In genomic region chr9:67102578-67102977, GRCm38 (mm10) we compare ENCODE assay signal across 14 mouse cellular contexts. TPM values are rescaled to one million over a fixed set of nuclear protein-coding genes. Genes with fewer than 3 reads are reported as not detected.
DNase-seq lines count a peak whose midpoint lies in the region; ATAC-seq lines count a peak whose summit lies in the region.
"Had no signal": no experiment of that assay in that cellular context is flagged by ENCODE, and none has a peak within 500 bp of the region (broad histone marks: within the 10 kb centered on the region; RNA-seq: fewer than 3 reads in every experiment).

No protein-coding gene starts in this region.

- no peaks in the 10 kb centered on the region for H3K27me3 ChIP-seq in hindbrain, embryonic 12.5 days
- H3K27me3 ChIP-seq in hindbrain, embryonic 10.5 days (ENCODE audit: insufficient read depth, poor library complexity, severe bottlenecking): no peaks in the 10 kb centered on the region
- no peaks in the 10 kb centered on the region for H3K27me3 ChIP-seq in neural tube, embryonic 13.5 days
- H3K27me3 ChIP-seq: forebrain, embryonic 12.5 days; liver, embryonic 15.5 days had no signal

- no peaks in the 10 kb centered on the region for H3K36me3 ChIP-seq in hindbrain, embryonic 12.5 days
- H3K36me3 ChIP-seq in hindbrain, embryonic 10.5 days: no peaks in the 10 kb centered on the region
- H3K36me3 ChIP-seq in neural tube, embryonic 13.5 days: no peaks in the 10 kb centered on the region
- H3K36me3 ChIP-seq: forebrain, embryonic 12.5 days; G1E; liver, embryonic 15.5 days had no signal

- no peak overlapping the region for H3K4me2 ChIP-seq in hindbrain, embryonic 12.5 days (replicated peaks)
- no peak overlapping the region for H3K4me2 ChIP-seq in neural tube, embryonic 13.5 days
- H3K4me2 ChIP-seq: forebrain, embryonic 12.5 days; liver, embryonic 15.5 days had no signal

- peak overlapping the region; percentile 48; the same call in 1 of the 2 replicates for H3K27ac ChIP-seq in hindbrain, embryonic 12.5 days
- H3K27ac ChIP-seq in hindbrain, embryonic 10.5 days: no peak overlapping the region
- 0 out of 2 replicates have a peak overlapping the region, but pooled peaks have one; percentile 28 for H3K27ac ChIP-seq in neural tube, embryonic 13.5 days (replicated peaks)
- H3K27ac ChIP-seq: forebrain, embryonic 12.5 days; heart, adult 2 months; liver, embryonic 15.5 days; macrophage; stomach, postnatal 0 days had no signal

- peaks cover 7% of the 10 kb centered on the region for H3K4me1 ChIP-seq in hindbrain, embryonic 12.5 days
- H3K4me1 ChIP-seq in hindbrain, embryonic 10.5 days (replicated peaks): peaks cover 24% of the 10 kb centered on the region
- peaks cover 28% of the 10 kb centered on the region for H3K4me1 ChIP-seq in neural tube, embryonic 13.5 days (replicated peaks)
- H3K4me1 ChIP-seq: liver, embryonic 15.5 days had no signal

- no peak overlapping the region for H3K9ac ChIP-seq in hindbrain, embryonic 12.5 days
- no peak overlapping the region for H3K9ac ChIP-seq in neural tube, embryonic 13.5 days
- H3K9ac ChIP-seq: forebrain, embryonic 12.5 days; liver, embryonic 15.5 days had no signal

- 73% methylated on average over 6 of the region's 6 CpGs for WGBS in hindbrain, embryonic 12.5 days
- WGBS in hindbrain, embryonic 10.5 days: 78% methylated on average over 6 of the region's 6 CpGs
- 66% methylated on average over 6 of the region's 6 CpGs for WGBS in neural tube, embryonic 13.5 days

- peak; percentile 44 to 57 for DNase-seq in cerebellum, postnatal 10 days
- DNase-seq in cerebellum, adult 9-10 months: no peak
- DNase-seq in hindbrain, embryonic 10.5 days (ENCODE audit: low spot score): no peak
- DNase-seq in neural tube, embryonic 10.5 days (ENCODE audit: extremely low spot score, low spot score): no peak
- DNase-seq in thymus, adult 18-20 months: no peak
- DNase-seq: heart, adult 2 months had no signal

- no peak overlapping the region for H3K4me3 ChIP-seq in hindbrain, embryonic 12.5 days
- no peak overlapping the region for H3K4me3 ChIP-seq in hindbrain, embryonic 10.5 days
- no peak overlapping the region for H3K4me3 ChIP-seq in neural tube, embryonic 13.5 days
- H3K4me3 ChIP-seq: forebrain, embryonic 12.5 days; heart, adult 2 months; liver, embryonic 15.5 days had no signal

- no peak for ATAC-seq in hindbrain, embryonic 12.5 days (ENCODE audit: low FRiP score)
- no peak for ATAC-seq in neural tube, embryonic 13.5 days (ENCODE audit: low read depth)
- ATAC-seq in megakaryocyte, adult 5-6 weeks (ENCODE audit: poor library complexity, severe bottlenecking): no peak

- H3K9me3 ChIP-seq in hindbrain, embryonic 12.5 days (replicated peaks): no peaks in the 10 kb centered on the region
- no peaks in the 10 kb centered on the region for H3K9me3 ChIP-seq in hindbrain, embryonic 10.5 days
- no peaks in the 10 kb centered on the region for H3K9me3 ChIP-seq in neural tube, embryonic 13.5 days
- H3K9me3 ChIP-seq: forebrain, embryonic 12.5 days; G1E; liver, embryonic 15.5 days had no signal

RNA-seq across cellular contexts. Expression of gene Tpm1, which starts 53.4 kb away (rescaled TPM):
- 396 and 527 TPM in 2 replicates for polyA plus RNA-seq in hindbrain, embryonic 12.5 days (2016; fragmentation: Nextera tagmentation; extraction: Ambion mirVana)
- polyA plus RNA-seq in hindbrain, embryonic 10.5 days (2016; fragmentation: Nextera tagmentation; extraction: Ambion mirVana): 293 and 315 TPM in 2 replicates
- polyA plus RNA-seq in neural tube, embryonic 13.5 days (2015; fragmentation: Nextera tagmentation; extraction: Ambion mirVana): 209 and 261 TPM in 2 replicates
- 27.3 and 27.9 TPM in 2 replicates for total RNA-seq in megakaryocyte, adult 5-6 weeks (2015)
- 34.1 and 39.8 TPM in 2 replicates for total RNA-seq in megakaryocyte, adult 5-6 weeks (2017)

Comparison
In these comparisons a context has a peak if more than half of its experiments do, and no peak if none do; other contexts are left out.
1. DNase-seq: peak in cerebellum, postnatal 10 days (2 of 2); none in cerebellum, adult 9-10 months (single experiment), hindbrain, embryonic 10.5 days (single experiment), neural tube, embryonic 10.5 days (single experiment) and thymus, adult 18-20 months (0 of 2).